Mouse (Mus musculus): ENCODE results near the gene Rbms3. TPM values are rescaled to one million over a fixed set of nuclear protein-coding genes. Genes with fewer than 3 reads are reported as not detected.

Gene Rbms3
- total and polyA plus RNA-seq, 3 experiments, result not detected

DNA sequence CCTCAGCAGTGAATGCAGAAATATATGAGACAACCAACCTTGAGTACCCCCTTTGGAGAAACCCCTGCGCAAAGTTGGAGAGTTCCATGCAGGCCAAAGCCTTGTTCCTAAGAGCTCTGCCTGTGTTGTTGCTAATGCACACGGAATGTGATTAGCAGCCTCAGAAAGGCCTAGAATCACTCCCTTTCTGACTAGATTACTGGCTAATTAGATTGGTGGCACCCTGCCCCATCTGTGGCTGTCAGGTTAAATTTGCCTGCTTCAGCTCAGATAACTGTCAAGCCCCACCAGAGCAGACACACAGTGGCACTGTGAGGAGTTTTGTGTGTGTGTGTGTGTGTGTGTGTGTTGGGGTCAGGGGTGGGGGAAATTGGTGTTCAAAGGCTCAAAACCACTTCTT lies 724.1 kb downstream of the Rbms3 start:
- TF ChIP-seq MXI1 (IDR thresholded peaks at IDR 0.05; ENCODE audit: low read depth, low read length), result no peak
- dilution Hi-C loops (cut with MboI; ENCODE audit: extremely low pct_ligation_motif_present, extremely low pct_unique_long_range_greater_than_20kb, low sequenced_read_pairs), result no loop called here

DNA sequence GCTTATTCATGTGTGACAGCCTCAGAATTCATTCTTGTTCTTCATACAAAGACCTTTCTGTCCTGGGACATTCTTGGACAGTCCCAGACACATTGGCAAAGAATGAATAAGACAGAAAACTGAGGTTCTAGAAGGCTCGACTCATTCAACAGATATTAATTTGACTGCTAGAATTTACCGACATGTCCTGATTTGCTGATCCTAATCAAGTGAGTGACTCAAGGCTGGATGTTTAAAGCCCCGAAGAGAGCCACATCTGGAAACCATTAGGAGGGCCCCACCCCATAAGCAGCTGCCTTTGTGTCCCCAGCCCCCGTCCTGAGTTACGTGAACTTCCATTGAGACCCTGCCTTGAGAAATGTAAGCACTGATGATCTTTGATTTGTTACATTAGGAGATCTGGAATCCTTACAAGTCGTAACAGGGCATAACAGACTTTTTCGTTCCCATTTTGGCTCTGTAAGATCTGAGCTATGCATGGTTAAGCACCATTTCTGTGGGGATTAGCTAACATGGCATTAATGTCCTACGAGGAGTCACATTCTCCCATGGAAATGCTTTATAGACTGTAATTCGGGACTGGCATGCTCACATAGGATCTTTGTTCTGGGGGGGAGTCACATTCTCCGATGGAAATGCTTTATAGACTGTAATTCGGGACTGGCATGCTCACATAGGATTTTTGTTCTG lies 726.3 kb downstream of the Rbms3 start:
- dilution Hi-C loops (cut with MboI; ENCODE audit: extremely low pct_ligation_motif_present, extremely low pct_unique_long_range_greater_than_20kb, low sequenced_read_pairs) (no loop called here), in situ Hi-C loops (cut with MboI; ENCODE audit: low pct_ligation_motif_present, low pct_unique_long_range_greater_than_20kb, low sequenced_read_pairs) (no loop called here)
- H3K27ac ChIP-seq (ENCODE audit: insufficient read depth, low read depth), result no peak overlapping the region
- H3K36me3 ChIP-seq (replicated peaks in 1 of 2; ENCODE audit: control insufficient read depth in 1 of 2, insufficient read depth in 1 of 2, low read length in 1 of 2), result no peaks in the 10 kb centered on the region
- H3K4me2 ChIP-seq (ENCODE audit: insufficient read depth, low read depth, poor library complexity, severe bottlenecking), result no peak overlapping the region
- no peaks in the 10 kb centered on the region for H3K79me2 ChIP-seq (replicated peaks; ENCODE audit: control insufficient read depth, extremely low read depth, insufficient read depth, poor library complexity, severe bottlenecking)
- H3K9ac ChIP-seq (ENCODE audit: insufficient read depth, low read depth), result no peak overlapping the region
- no peak for TF ChIP-seq CHD1 (IDR thresholded peaks at IDR 0.05; ENCODE audit: low read depth, low read length)
- TF ChIP-seq ELF1 (IDR thresholded peaks at IDR 0.05; ENCODE audit: low read depth, low read length), result no peak
- no peak for TF ChIP-seq NELFE (IDR thresholded peaks at IDR 0.05; ENCODE audit: low read depth, low read length)
- TF ChIP-seq PAX5 (IDR thresholded peaks at IDR 0.05; ENCODE audit: low read length), result no peak
- TF ChIP-seq ZKSCAN1 (IDR thresholded peaks at IDR 0.05; ENCODE audit: borderline replicate concordance, low read depth, low read length), result no peak
- no peak for TF ChIP-seq TCF12 (IDR thresholded peaks at IDR 0.05; ENCODE audit: low read depth, low read length)
- TF ChIP-seq MYC (IDR thresholded peaks at IDR 0.05; ENCODE audit: low read depth, low read length), result no peak
- TF ChIP-seq KAT2A (IDR thresholded peaks at IDR 0.05; ENCODE audit: insufficient replicate concordance, low read length), result no peak
- no peak for TF ChIP-seq NRF1 (IDR thresholded peaks at IDR 0.05; ENCODE audit: low read depth, low read length)
- no peak for TF ChIP-seq EP300 (IDR thresholded peaks at IDR 0.05; ENCODE audit: low read length)
- no peak for TF ChIP-seq POLR2A (IDR thresholded peaks at IDR 0.05; ENCODE audit: low read depth, low read length)
- TF ChIP-seq ETS1 (conservative IDR thresholded peaks at IDR 0.05; ENCODE audit: low read depth, low read length), result no peak
- TF ChIP-seq SIN3A (IDR thresholded peaks at IDR 0.05; ENCODE audit: low read length), result no peak
- no peak for TF ChIP-seq SMC3 (IDR thresholded peaks at IDR 0.05; ENCODE audit: low read depth, low read length)
- no peak for TF ChIP-seq E2F4 (IDR thresholded peaks at IDR 0.05; ENCODE audit: insufficient replicate concordance, low read depth, low read length)
- no peaks in the 10 kb centered on the region for H3K4me1 ChIP-seq (ENCODE audit: control insufficient read depth in 1 of 2, insufficient read depth in 2 of 2)
- peaks cover 74% of the 10 kb centered on the region for H3K9me3 ChIP-seq (replicated peaks; ENCODE audit: low read length)
- no peak for DNase-seq (ENCODE audit: extremely low read depth)
- no peaks in the 10 kb centered on the region for H3K27me3 ChIP-seq (replicated peaks)
- no peak overlapping the region for H3K4me3 ChIP-seq (replicated peaks in 1 of 3; ENCODE audit: low read depth in 2 of 3, low read length in 2 of 3, poor library complexity in 1 of 3)

More for the DNA sequence above, 724.1 kb downstream of the Rbms3 start:
- no peak overlapping the region for H3K4me3 ChIP-seq (replicated peaks in 1 of 3; ENCODE audit: low read depth in 2 of 3, low read length in 2 of 3, poor library complexity in 1 of 3)
- H3K9me3 ChIP-seq (replicated peaks; ENCODE audit: low read length), result peaks cover 74% of the 10 kb centered on the region
- in situ Hi-C loops (cut with MboI; ENCODE audit: low pct_ligation_motif_present, low pct_unique_long_range_greater_than_20kb, low sequenced_read_pairs), result no loop called here
- no peak overlapping the region for H3K4me2 ChIP-seq (ENCODE audit: insufficient read depth, low read depth, poor library complexity, severe bottlenecking)
- no peak overlapping the region for H3K27ac ChIP-seq (ENCODE audit: insufficient read depth, low read depth)
- no peaks in the 10 kb centered on the region for H3K27me3 ChIP-seq (replicated peaks)
- no peaks in the 10 kb centered on the region for H3K79me2 ChIP-seq (replicated peaks; ENCODE audit: control insufficient read depth, extremely low read depth, insufficient read depth, poor library complexity, severe bottlenecking)
- H3K36me3 ChIP-seq (replicated peaks in 1 of 2; ENCODE audit: control insufficient read depth in 1 of 2, insufficient read depth in 1 of 2, low read length in 1 of 2), result no peaks in the 10 kb centered on the region
- DNase-seq (ENCODE audit: extremely low read depth), result no peak
- no peaks in the 10 kb centered on the region for H3K4me1 ChIP-seq (ENCODE audit: control insufficient read depth in 1 of 2, insufficient read depth in 2 of 2)
- H3K9ac ChIP-seq (ENCODE audit: insufficient read depth, low read depth), result no peak overlapping the region
